Mouse (Mus musculus): ENCODE measurements at regions not wholly inside any gene's neighbourhood (a gene's known extent, or its start where the extent isn't known, plus 50 kb on each side); places are given as distances from the start of the nearest gene placed in this dataset.

GRCm38 (mm10) chr5:43048196-43049050 is 184.5 kb upstream of the Cpeb2 start:
- DNase-seq (ENCODE audit: low spot score in 2 of 2), result peak; percentile 47 to 74

- no peak for DNase-seq (ENCODE audit: low spot score in 2 of 2)
Observed at GRCm38 (mm10) chr5:43049381-43050301, 183.3 kb upstream of the Cpeb2 start.

- DNase-seq (ENCODE audit: low spot score in 2 of 2), result no peak
Observed at GRCm38 (mm10) chr5:43050961-43051517, 181.9 kb upstream of the Cpeb2 start.

GRCm38 (mm10) chr5:43052668-43053067 is 180.3 kb upstream of the Cpeb2 start:
- no peak for DNase-seq (ENCODE audit: low spot score in 2 of 2)

GRCm38 (mm10) chr5:43054586-43054985 is 178.4 kb upstream of the Cpeb2 start:
- DNase-seq (ENCODE audit: low spot score in 2 of 2), result no peak

GRCm38 (mm10) chr5:43055111-43055710 is 177.8 kb upstream of the Cpeb2 start:
- DNase-seq (ENCODE audit: low spot score in 2 of 2), result no peak

- DNase-seq (ENCODE audit: low spot score in 2 of 2), result no peak
Observed at GRCm38 (mm10) chr5:43056486-43056885, 176.5 kb upstream of the Cpeb2 start.

- no peak for DNase-seq (ENCODE audit: low spot score in 2 of 2)
Observed at GRCm38 (mm10) chr5:43061243-43061642, 171.7 kb upstream of the Cpeb2 start.

- DNase-seq (ENCODE audit: low spot score in 2 of 2), result no peak
Observed at GRCm38 (mm10) chr5:43061797-43062391, 171.1 kb upstream of the Cpeb2 start.

- DNase-seq (ENCODE audit: low spot score in 2 of 2), result no peak
Observed at GRCm38 (mm10) chr5:43062499-43062898, 170.5 kb upstream of the Cpeb2 start.

- no peak for DNase-seq (ENCODE audit: low spot score in 2 of 2)
Observed at GRCm38 (mm10) chr5:43063386-43063785, 169.6 kb upstream of the Cpeb2 start.

GRCm38 (mm10) chr5:43071541-43071940 is 161.4 kb upstream of the Cpeb2 start:
- no peak for DNase-seq (ENCODE audit: low spot score in 2 of 2)

GRCm38 (mm10) chr5:43072340-43072739 is 160.6 kb upstream of the Cpeb2 start:
- DNase-seq (ENCODE audit: low spot score in 2 of 2), result no peak

GRCm38 (mm10) chr5:43074536-43074935 is 158.4 kb upstream of the Cpeb2 start:
- DNase-seq (ENCODE audit: low spot score in 2 of 2), result no peak

- no peak for DNase-seq (ENCODE audit: low spot score in 2 of 2)
Observed at GRCm38 (mm10) chr5:43080252-43080651, 152.7 kb upstream of the Cpeb2 start.

GRCm38 (mm10) chr5:43081561-43082534 is 151.1 kb upstream of the Cpeb2 start:
- no peak for DNase-seq (ENCODE audit: low spot score in 2 of 2)

GRCm38 (mm10) chr5:43087077-43087476 is 145.9 kb upstream of the Cpeb2 start:
- no peak for DNase-seq (ENCODE audit: low spot score in 2 of 2)

- peak in 1 of 2 experiments; percentile 16 for DNase-seq (ENCODE audit: low spot score in 2 of 2)
Observed at GRCm38 (mm10) chr5:43087907-43088387, 145.0 kb upstream of the Cpeb2 start.

GRCm38 (mm10) chr5:43088650-43089397 is 144.1 kb upstream of the Cpeb2 start:
- DNase-seq (ENCODE audit: low spot score in 2 of 2), result no peak

Data from right cerebral cortex, postnatal 36 days (tissue).